Mouse (Mus musculus) MEL-GATA-1-ER (cell line): ENCODE data around the gene Ptprm.

Experiments
- DNase-seq: peaks from one replicate; pipeline ENCODE4 v3.0.0-alpha.2; 2012; ENCODE audit warnings: low read depth; ENCODE audit errors: extremely low read depth

Ptprm gene

GRCm38 (mm10) chr17:66686701-66687489 lies 667.4 kb downstream of the Ptprm start:
- DNase-seq: no peak

- no peak for DNase-seq
These were observed 670.8 kb downstream of the Ptprm start for GRCm38 (mm10) chr17:66683411-66683810.

- DNase-seq: no peak
These were observed 673.6 kb downstream of the Ptprm start for GRCm38 (mm10) chr17:66680662-66681061.

GRCm38 (mm10) chr17:66674667-66675066 lies 679.6 kb downstream of the Ptprm start:
- no peak for DNase-seq

- DNase-seq: no peak
These were observed 682.5 kb downstream of the Ptprm start for GRCm38 (mm10) chr17:66671715-66672230.

- no peak for DNase-seq
These were observed 683.0 kb downstream of the Ptprm start for GRCm38 (mm10) chr17:66671287-66671686.

GRCm38 (mm10) chr17:66665791-66666190 lies 688.5 kb downstream of the Ptprm start:
- no peak for DNase-seq

GRCm38 (mm10) chr17:66665201-66665756 lies 689.0 kb downstream of the Ptprm start:
- no peak for DNase-seq

GRCm38 (mm10) chr17:66664796-66665195 lies 689.5 kb downstream of the Ptprm start:
- no peak for DNase-seq

- DNase-seq: no peak
These were observed 695.0 kb downstream of the Ptprm start for GRCm38 (mm10) chr17:66659242-66659641.

GRCm38 (mm10) chr17:66637951-66638722 lies 716.1 kb downstream of the Ptprm start:
- no peak for DNase-seq

- DNase-seq: no peak
These were observed 734.1 kb downstream of the Ptprm start for GRCm38 (mm10) chr17:66619996-66620656.

- DNase-seq: no peak
These were observed 734.9 kb downstream of the Ptprm start for GRCm38 (mm10) chr17:66619255-66619826.
